Comparison of ENCODE assay signal across 8 mouse cellular contexts in the genomic region with DNA sequence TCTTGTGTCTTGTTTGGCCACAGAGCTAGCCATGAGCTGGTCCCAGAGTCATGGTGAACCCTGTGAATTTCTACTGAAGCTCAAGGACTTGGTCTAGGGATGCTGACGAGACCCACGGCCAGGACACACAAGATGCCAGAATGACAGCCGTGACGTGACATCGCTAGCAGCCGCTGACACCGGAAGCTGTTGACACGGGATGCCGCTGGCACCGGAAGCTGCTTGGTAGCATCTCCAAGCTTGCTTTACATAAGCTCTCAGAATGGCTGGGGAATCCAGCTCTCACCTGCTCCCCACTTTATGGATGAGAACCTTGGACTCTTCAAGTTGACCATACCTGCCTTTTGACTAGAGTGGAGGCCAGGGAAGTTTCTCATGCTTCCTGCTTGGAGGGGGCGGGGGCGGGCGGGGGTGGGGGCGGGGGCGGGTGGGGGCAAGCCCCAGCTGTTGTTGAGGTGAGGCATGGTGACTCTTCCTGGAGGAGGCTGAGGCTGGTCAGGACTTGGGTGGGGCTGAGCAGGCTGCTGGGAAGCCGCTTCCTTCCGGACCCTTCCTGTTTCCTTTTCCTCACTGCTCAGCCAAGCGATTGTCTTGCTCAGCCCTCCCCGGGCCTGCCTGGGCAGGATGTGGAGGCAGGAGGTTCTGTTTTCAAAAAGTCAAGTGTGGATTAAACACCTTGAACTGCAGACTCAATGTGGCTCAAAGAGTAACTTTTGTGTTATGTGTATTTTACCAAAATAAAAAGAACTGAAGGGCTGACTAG. TPM values are rescaled to one million over a fixed set of nuclear protein-coding genes. Genes with fewer than 3 reads are reported as not detected.
DNase-seq lines count a peak whose midpoint lies in the region; ATAC-seq and TF ChIP-seq lines count a peak whose summit lies in the region.

No protein-coding gene starts in this region.

- peak; percentile 62 for ATAC-seq in heart, postnatal 0 days (ENCODE audit: insufficient read depth, low read depth)
- ATAC-seq in megakaryocyte, adult 5-6 weeks (ENCODE audit: poor library complexity, severe bottlenecking) = peak; percentile 23; the same call in 1 of the 2 replicates
- ATAC-seq in monocyte, adult 5-6 weeks (replicated peaks; ENCODE audit: insufficient number of reproducible peaks, low FRiP score, low TSS enrichment, poor library complexity, severe bottlenecking) = no peak

- H3K4me3 ChIP-seq in heart, postnatal 0 days (ENCODE audit: low read depth, low read length) = no peak overlapping the region
- no peak overlapping the region for H3K4me3 ChIP-seq in cerebellum, adult 2 months (replicated peaks; ENCODE audit: insufficient read depth, low read depth, low read length)

- H3K36me3 ChIP-seq in heart, postnatal 0 days (replicated peaks; ENCODE audit: control insufficient read depth, insufficient read depth, low read length) = no peaks in the 10 kb centered on the region

- H3K9me3 ChIP-seq in heart, postnatal 0 days (replicated peaks; ENCODE audit: control insufficient read depth, low read length) = no peaks in the 10 kb centered on the region

- DNase-seq in 416B (ENCODE audit: low read depth) (peak; percentile 67), ES-CJ7 (ENCODE audit: low read depth, low spot score) (peak; percentile 81)
- DNase-seq in heart, postnatal 0 days (ENCODE audit: low spot score) = peak; percentile 56
- DNase-seq in kidney, postnatal 25 days = peak; percentile 70 to 88
- DNase-seq in frontal cortex, postnatal 25 days (ENCODE audit: low spot score in 2 of 2) = no peak
- DNase-seq in cerebellum, adult 2 months = no peak

- H3K27ac ChIP-seq in heart, postnatal 0 days (ENCODE audit: low read depth) = peak overlapping the region; percentile 81
- H3K27ac ChIP-seq in cerebellum, adult 2 months (ENCODE audit: insufficient read depth, low read length) = no peak overlapping the region

- no peak for TF ChIP-seq CTCF in heart, postnatal 0 days (IDR thresholded peaks at IDR 0.05; ENCODE audit: low read depth)
- TF ChIP-seq CTCF in cerebellum, adult 2 months (IDR thresholded peaks at IDR 0.05; ENCODE audit: borderline replicate concordance, insufficient read depth, low read depth, low read length) = no peak

- no peak overlapping the region for H3K9ac ChIP-seq in heart, postnatal 0 days (replicated peaks; ENCODE audit: low read depth, low read length)

- peaks cover 18% of the 10 kb centered on the region; the same call in 1 of the 2 replicates for H3K4me1 ChIP-seq in heart, postnatal 0 days (ENCODE audit: control insufficient read depth, insufficient read depth)
- H3K4me1 ChIP-seq in cerebellum, adult 2 months (ENCODE audit: control insufficient read depth, insufficient read depth, low read length) = peaks cover 5% of the 10 kb centered on the region; the same call in 1 of the 2 replicates

- TF ChIP-seq POLR2A in cerebellum, adult 2 months (IDR thresholded peaks at IDR 0.05; ENCODE audit: borderline replicate concordance, insufficient read depth, low read length) = no peak

- no peaks in the 10 kb centered on the region for H3K27me3 ChIP-seq in heart, postnatal 0 days (ENCODE audit: control insufficient read depth, insufficient read depth, low read length)
- H3K27me3 ChIP-seq in cerebellum, adult 2 months (ENCODE audit: control insufficient read depth, insufficient read depth, low read length) = no peaks in the 10 kb centered on the region

- H3K4me2 ChIP-seq in heart, postnatal 0 days (ENCODE audit: low read depth, low read length) = no peak overlapping the region

- 58% methylated on average over 19 of the region's 19 CpGs for WGBS in heart, postnatal 0 days
- 79% methylated on average over 19 of the region's 19 CpGs for WGBS in cerebellum, adult 2 months

- no peak for TF ChIP-seq EP300 in heart, postnatal 0 days (IDR thresholded peaks at IDR 0.05; ENCODE audit: low read depth)

RNA-seq across cellular contexts. Expression of a gene that starts 47.2 kb away (rescaled TPM):
- not detected in 2 replicates for total RNA-seq in heart, postnatal 0 days (2014; rRNA removed; ENCODE audit: low replicate concordance)
- polyA plus RNA-seq in heart, postnatal 0 days (2015; fragmentation: Nextera tagmentation; extraction: Ambion mirVana) = 3.1 and 3.6 TPM in 2 replicates
- 0.27 and 0.60 TPM in 2 replicates for total RNA-seq in megakaryocyte, adult 5-6 weeks (2015)
- total RNA-seq in megakaryocyte, adult 5-6 weeks (2017) = not detected in 2 replicates
- total RNA-seq in monocyte, adult 5-6 weeks (2017) = 4.5 to 7.0 TPM in 2 of 3 replicates, not detected in the other
- 3.2 and 3.7 TPM in 2 replicates for polyA plus RNA-seq in cerebellum, adult 2 months (2012; rRNA removed)

Comparison
In these comparisons a context has a peak if more than half of its experiments do, and no peak if none do; other contexts are left out.
1. DNase-seq: peak in 416B (single experiment), ES-CJ7 (single experiment), heart, postnatal 0 days (single experiment) and kidney, postnatal 25 days (2 of 2); none in frontal cortex, postnatal 25 days (0 of 2) and cerebellum, adult 2 months (0 of 2).